Mouse (Mus musculus) lung, adult 2 months (tissue): ENCODE results near the gene Aqr.

Experiments used
- CTCF ChIP-seq: fragments of 200-500 bp; IDR thresholded peaks from 2 replicates; pipeline ENCODE4 v1.5.1; 2011; ENCODE audit warnings: mild to moderate bottlenecking, low read length, control low read depth; ENCODE audit not compliant: insufficient read depth
- POLR2A ChIP-seq: fragments of 200-500 bp; IDR thresholded peaks from 2 replicates; pipeline ENCODE4 v1.6.1; 2011; ENCODE audit warnings: low read depth, mild to moderate bottlenecking, control low read depth, low read length, borderline replicate concordance; ENCODE audit errors: extremely low read depth

GRCm38 (mm10) chr2:114089862-114090261, 97.0 kb downstream of the Aqr start:
- TF ChIP-seq CTCF (no peak), POLR2A (no peak)
